Mouse (Mus musculus): ENCODE measurements around the gene St5. TPM values are rescaled to one million over a fixed set of nuclear protein-coding genes. Genes with fewer than 3 reads are reported as not detected.

St5 gene
- total and polyA plus RNA-seq, 3 experiments, result 24.3 to 40.3 (median 28.4) TPM

DNA sequence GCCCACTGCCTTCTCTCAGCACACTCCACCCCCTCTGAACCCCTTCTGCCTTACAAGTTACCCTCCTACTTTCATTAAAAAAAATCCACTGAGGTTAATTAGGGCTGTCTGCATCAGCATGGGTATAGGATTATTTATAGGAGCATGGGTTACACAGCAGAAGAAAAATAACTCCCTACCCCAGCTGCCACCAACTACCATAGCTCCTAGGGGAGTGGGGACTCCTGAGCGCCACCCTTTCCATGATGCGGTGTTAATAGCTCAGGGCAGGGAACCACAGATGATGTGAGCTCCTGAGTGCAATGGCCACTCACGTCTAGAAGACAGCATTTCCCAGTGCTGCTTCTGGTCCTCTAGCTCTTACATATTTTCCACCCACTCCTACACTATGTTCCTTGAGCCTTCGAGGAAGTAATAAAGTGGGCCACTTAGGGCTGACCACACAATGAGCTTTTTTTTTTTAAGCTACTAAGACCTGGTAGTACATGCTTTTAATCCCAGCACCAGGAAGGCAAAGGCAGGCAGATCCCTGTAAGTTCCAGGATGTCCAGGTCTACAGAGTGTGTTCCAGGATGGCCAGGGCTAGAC is 139.5 kb downstream of the St5 start:
- Histone ChIP-seq H3K4me1 (ENCODE audit: control insufficient read depth, insufficient read depth, low read length) (peaks cover 33% of the 10 kb centered on the region), H3K79me2 (replicated peaks; ENCODE audit: control insufficient read depth, insufficient read depth, low read length) (peaks cover 5% of the 10 kb centered on the region; the same call in 1 of the 2 replicates), H3K27ac (peak overlapping the region; percentile 26; the same call in 1 of the 2 replicates), H3K9ac (ENCODE audit: low read depth, low read length) (no peak overlapping the region), H3K36me3 (ENCODE audit: control insufficient read depth, insufficient read depth, low read length) (peaks cover 35% of the 10 kb centered on the region), H3K27me3 (ENCODE audit: control insufficient read depth, insufficient read depth, low read length) (no peaks in the 10 kb centered on the region), H3K4me3 (no peak overlapping the region)
- intact Hi-C loops (cut with DNase I), result no loop called here
- no peak for DNase-seq
- WGBS, result 62% methylated on average over 4 of the region's 4 CpGs
- TF ChIP-seq POLR2A (IDR thresholded peaks at IDR 0.05; ENCODE audit: insufficient read depth, low read depth, low read length) (no peak), CTCF (IDR thresholded peaks at IDR 0.05) (no peak), EP300 (IDR thresholded peaks at IDR 0.05; ENCODE audit: insufficient read depth, low read depth, low read length) (no peak)

DNA sequence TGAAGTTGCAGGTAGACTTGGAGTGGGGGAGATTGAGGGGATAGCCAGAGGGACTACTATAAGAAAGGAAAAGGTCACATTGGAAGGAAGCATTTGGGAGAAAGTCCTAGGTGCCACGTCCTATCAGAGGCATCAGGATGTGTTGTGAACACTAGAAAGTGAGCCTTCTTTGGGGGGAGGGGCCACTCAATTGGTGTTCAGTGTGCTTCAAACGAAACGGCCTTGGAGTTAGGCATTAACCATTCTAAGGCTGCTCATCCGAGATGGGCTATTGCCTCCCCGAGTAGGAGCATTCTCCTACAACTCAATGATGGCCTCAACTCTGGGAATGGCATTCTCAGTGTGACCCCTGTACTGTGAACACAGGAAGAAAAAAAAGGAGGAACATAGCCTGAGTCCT is 140.7 kb downstream of the St5 start:
- no peak overlapping the region for H3K9ac ChIP-seq (ENCODE audit: low read depth, low read length)
- no peak for TF ChIP-seq CTCF (IDR thresholded peaks at IDR 0.05)
- no peak for TF ChIP-seq EP300 (IDR thresholded peaks at IDR 0.05; ENCODE audit: insufficient read depth, low read depth, low read length)
- no peak for TF ChIP-seq POLR2A (IDR thresholded peaks at IDR 0.05; ENCODE audit: insufficient read depth, low read depth, low read length)
- intact Hi-C loops (cut with DNase I), result no loop called here

GRCm38 (mm10) chr7:109562154-109562599 is 141.2 kb downstream of the St5 start:
- Histone ChIP-seq H3K36me3 (ENCODE audit: control insufficient read depth, insufficient read depth, low read length) (peaks cover 25% of the 10 kb centered on the region), H3K27ac (peak overlapping the region; percentile 61), H3K4me1 (ENCODE audit: control insufficient read depth, insufficient read depth, low read length) (peaks cover 28% of the 10 kb centered on the region), H3K4me3 (no peak overlapping the region), H3K79me2 (replicated peaks; ENCODE audit: control insufficient read depth, insufficient read depth, low read length) (peaks cover 3% of the 10 kb centered on the region; the same call in 1 of the 2 replicates), H3K9ac (ENCODE audit: low read depth, low read length) (no peak overlapping the region), H3K27me3 (ENCODE audit: control insufficient read depth, insufficient read depth, low read length) (no peaks in the 10 kb centered on the region)
- TF ChIP-seq EP300 (IDR thresholded peaks at IDR 0.05; ENCODE audit: insufficient read depth, low read depth, low read length) (no peak), CTCF (IDR thresholded peaks at IDR 0.05) (no peak), POLR2A (IDR thresholded peaks at IDR 0.05; ENCODE audit: insufficient read depth, low read depth, low read length) (no peak)
- no peak for DNase-seq
- 9% methylated on average over 4 of the region's 4 CpGs for WGBS
- intact Hi-C loops (cut with DNase I), result no loop called here

More for the DNA sequence above, 140.7 kb downstream of the St5 start:
- Histone ChIP-seq H3K27ac (peak overlapping the region; percentile 61), H3K27me3 (ENCODE audit: control insufficient read depth, insufficient read depth, low read length) (no peaks in the 10 kb centered on the region), H3K79me2 (replicated peaks; ENCODE audit: control insufficient read depth, insufficient read depth, low read length) (peaks cover 4% of the 10 kb centered on the region; the same call in 1 of the 2 replicates), H3K4me3 (no peak overlapping the region), H3K4me1 (ENCODE audit: control insufficient read depth, insufficient read depth, low read length) (peaks cover 30% of the 10 kb centered on the region), H3K36me3 (ENCODE audit: control insufficient read depth, insufficient read depth, low read length) (peaks cover 29% of the 10 kb centered on the region)
- DNase-seq, result no peak
- 41% methylated on average over 5 of the region's 5 CpGs for WGBS

DNA sequence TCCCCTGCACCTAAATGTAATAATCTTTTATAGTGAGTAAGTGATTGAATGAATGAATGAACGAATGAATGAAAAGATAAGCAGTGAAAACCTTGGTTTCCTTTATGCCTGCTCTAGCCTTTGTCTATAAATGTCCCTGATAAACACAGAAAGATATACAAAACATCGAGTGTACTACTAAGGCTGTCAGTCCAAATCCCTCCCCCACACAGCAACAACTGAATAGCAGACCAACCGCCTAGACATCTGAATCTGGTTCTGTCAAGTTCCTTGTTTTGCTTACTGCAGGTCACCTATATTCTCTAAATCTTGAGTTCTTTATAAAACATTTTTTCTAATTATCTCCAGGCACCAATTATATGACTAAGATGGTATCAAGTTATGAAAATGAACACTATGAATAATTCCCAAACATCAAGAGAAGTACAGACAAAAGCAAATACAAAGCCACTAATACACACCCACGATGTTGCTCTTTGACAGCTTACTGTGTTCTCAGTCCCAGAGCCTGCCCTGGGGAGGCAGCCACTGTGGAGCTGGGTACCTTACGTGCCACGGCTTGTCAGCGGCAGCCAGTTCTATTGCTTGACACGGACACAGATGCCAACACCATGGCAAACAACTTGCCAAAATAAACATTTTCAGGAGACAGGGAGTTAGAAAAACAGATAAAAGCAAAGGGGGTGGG is 141.8 kb downstream of the St5 start:
- no peak overlapping the region for H3K9ac ChIP-seq (ENCODE audit: low read depth, low read length)
- H3K79me2 ChIP-seq (replicated peaks; ENCODE audit: control insufficient read depth, insufficient read depth, low read length), result peaks cover 3% of the 10 kb centered on the region; the same call in 1 of the 2 replicates
- peak overlapping the region; percentile 61 for H3K27ac ChIP-seq
- H3K4me3 ChIP-seq, result no peak overlapping the region
- no peak for DNase-seq
- no peaks in the 10 kb centered on the region for H3K27me3 ChIP-seq (ENCODE audit: control insufficient read depth, insufficient read depth, low read length)
- 19% methylated on average over 8 of the region's 8 CpGs for WGBS
- peaks cover 25% of the 10 kb centered on the region for H3K36me3 ChIP-seq (ENCODE audit: control insufficient read depth, insufficient read depth, low read length)
- intact Hi-C loops (cut with DNase I), result no loop called here
- TF ChIP-seq EP300 (IDR thresholded peaks at IDR 0.05; ENCODE audit: insufficient read depth, low read depth, low read length) (no peak), POLR2A (IDR thresholded peaks at IDR 0.05; ENCODE audit: insufficient read depth, low read depth, low read length) (no peak), CTCF (IDR thresholded peaks at IDR 0.05) (no peak)
- H3K4me1 ChIP-seq (ENCODE audit: control insufficient read depth, insufficient read depth, low read length), result peaks cover 24% of the 10 kb centered on the region

DNA sequence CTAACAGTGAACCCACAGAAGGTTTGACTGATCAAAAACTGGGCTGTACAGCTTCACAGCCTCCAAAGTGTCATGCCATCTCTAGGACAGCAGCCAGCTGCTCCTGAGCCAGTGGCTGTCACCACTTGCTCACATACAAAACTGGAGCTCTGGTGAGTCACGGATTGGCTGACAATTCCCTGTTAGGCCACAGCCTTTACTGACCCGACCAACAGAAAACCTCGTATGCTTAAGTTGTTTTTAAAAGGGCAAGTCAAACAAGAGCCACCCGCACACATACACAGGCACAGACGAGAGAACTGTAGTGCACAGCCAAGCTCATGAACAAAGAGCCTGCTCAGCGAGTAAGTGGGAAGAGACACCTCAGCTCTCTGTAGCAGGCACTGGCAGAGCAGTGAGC is 143.9 kb downstream of the St5 start:
- H3K79me2 ChIP-seq (replicated peaks; ENCODE audit: control insufficient read depth, insufficient read depth, low read length), result peaks cover 2% of the 10 kb centered on the region; the same call in 1 of the 2 replicates
- 0 out of 2 replicates have a peak overlapping the region, but pooled peaks have one; percentile 14 for H3K9ac ChIP-seq (ENCODE audit: low read depth, low read length)
- peak overlapping the region; percentile 79 for H3K27ac ChIP-seq
- TF ChIP-seq EP300 (IDR thresholded peaks at IDR 0.05; ENCODE audit: insufficient read depth, low read depth, low read length), result 0 out of 2 replicates have a peak, but pooled peaks have one; percentile 10
- no peak for TF ChIP-seq POLR2A (IDR thresholded peaks at IDR 0.05; ENCODE audit: insufficient read depth, low read depth, low read length)
- no peaks in the 10 kb centered on the region for H3K27me3 ChIP-seq (ENCODE audit: control insufficient read depth, insufficient read depth, low read length)
- H3K4me1 ChIP-seq (ENCODE audit: control insufficient read depth, insufficient read depth, low read length), result peaks cover 25% of the 10 kb centered on the region
- no peak overlapping the region for H3K4me3 ChIP-seq
- intact Hi-C loops (cut with DNase I), result no loop called here
- peak; percentile 69 to 82 for DNase-seq
- H3K36me3 ChIP-seq (ENCODE audit: control insufficient read depth, insufficient read depth, low read length), result peaks cover 32% of the 10 kb centered on the region
- 34% methylated on average over 6 of the region's 6 CpGs for WGBS

DNA sequence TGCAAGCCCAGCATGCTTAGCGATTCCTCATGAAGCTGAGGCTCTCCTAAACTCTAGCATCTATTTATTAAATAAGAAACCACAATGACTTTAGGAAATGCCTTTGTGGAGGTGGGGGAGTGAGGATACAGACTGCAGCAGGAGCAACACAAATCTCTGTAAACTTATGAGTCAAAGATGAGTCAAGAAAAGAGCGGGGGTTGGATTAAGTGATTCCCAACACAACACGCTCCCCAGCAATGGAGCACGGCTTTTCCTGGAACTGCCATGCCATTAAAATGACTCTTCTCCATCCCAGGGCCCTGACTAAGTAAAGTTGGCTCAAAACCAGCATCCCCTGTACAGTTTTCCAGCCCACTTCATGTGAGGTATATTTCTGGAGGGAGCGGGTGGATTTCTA is 156.7 kb downstream of the St5 start:
- WGBS, result 66% methylated on average over 5 of the region's 5 CpGs
- no peak for TF ChIP-seq EP300 (IDR thresholded peaks at IDR 0.05; ENCODE audit: insufficient read depth, low read depth, low read length)
- TF ChIP-seq POLR2A (IDR thresholded peaks at IDR 0.05; ENCODE audit: insufficient read depth, low read depth, low read length), result no peak
- TF ChIP-seq CTCF (IDR thresholded peaks at IDR 0.05), result no peak
- intact Hi-C loops (cut with DNase I), result no loop called here
- peak overlapping the region; percentile 5 for H3K27ac ChIP-seq
- no peak overlapping the region for H3K9ac ChIP-seq (ENCODE audit: low read depth, low read length)
- peaks cover 52% of the 10 kb centered on the region for H3K36me3 ChIP-seq (ENCODE audit: control insufficient read depth, insufficient read depth, low read length)
- H3K4me1 ChIP-seq (ENCODE audit: control insufficient read depth, insufficient read depth, low read length), result peaks cover 34% of the 10 kb centered on the region
- H3K4me3 ChIP-seq, result no peak overlapping the region
- DNase-seq, result no peak
- H3K27me3 ChIP-seq (ENCODE audit: control insufficient read depth, insufficient read depth, low read length), result no peaks in the 10 kb centered on the region
- 0 out of 2 replicates have a peak, but pooled peaks cover 1% of the 10 kb centered on the region for H3K79me2 ChIP-seq (replicated peaks; ENCODE audit: control insufficient read depth, insufficient read depth, low read length)

All from heart, adult 2 months (tissue).